8 mouse cellular contexts compared by ENCODE assay signal in the genomic region with DNA sequence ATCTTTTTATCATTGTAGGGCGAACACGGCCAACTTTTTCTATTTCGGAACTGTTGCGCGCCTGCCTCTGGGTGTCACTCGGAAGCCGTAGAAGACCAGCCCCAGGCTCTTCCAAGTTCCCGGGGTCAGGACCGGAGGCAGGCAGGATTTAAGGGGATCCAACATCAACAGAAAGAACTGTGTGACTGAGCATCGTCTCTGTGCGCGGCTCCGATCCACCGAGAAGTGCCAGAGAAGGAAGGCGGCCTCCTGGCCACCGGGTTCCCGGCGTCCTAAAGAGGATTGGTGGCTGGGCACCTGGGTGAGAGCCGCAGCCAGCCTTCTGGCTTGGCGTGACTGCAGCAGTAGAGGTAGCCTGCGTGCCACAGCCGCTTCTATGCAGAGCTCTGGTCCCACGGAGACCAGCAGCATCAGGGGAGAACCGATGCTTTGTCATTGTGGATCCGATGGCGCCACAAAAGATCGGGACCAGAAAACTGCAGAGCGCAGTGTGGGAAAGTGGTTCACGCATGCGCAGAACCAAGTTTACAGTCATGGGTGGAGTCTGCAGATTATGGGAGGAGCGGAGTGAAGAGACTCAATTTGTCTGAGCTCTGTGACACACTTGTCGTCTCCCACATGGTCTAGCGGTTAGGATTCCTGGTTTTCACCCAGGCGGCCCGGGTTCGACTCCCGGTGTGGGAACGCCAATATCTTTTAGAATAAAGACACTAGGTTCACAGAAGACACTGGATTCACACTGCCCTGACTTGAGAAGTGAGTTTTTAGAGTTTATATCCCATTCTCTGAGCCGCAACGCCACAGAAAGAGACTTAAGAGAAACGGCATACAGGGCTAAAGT. TPM values are rescaled to one million over a fixed set of nuclear protein-coding genes. Genes with fewer than 3 reads are reported as not detected.
DNase-seq lines count a peak whose midpoint lies in the region; ATAC-seq lines count a peak whose summit lies in the region.

No protein-coding gene starts in this region.

- under 1% methylated on average over 41 of the region's 41 CpGs for WGBS in hindbrain, embryonic 16.5 days
- WGBS in macrophage (ENCODE audit: missing documents), result under 1% methylated on average over 41 of the region's 41 CpGs

- H3K27me3 ChIP-seq in hindbrain, embryonic 16.5 days (replicated peaks; ENCODE audit: control insufficient read depth, insufficient read depth, low read length), result no peaks in the 10 kb centered on the region

- H3K9ac ChIP-seq in hindbrain, embryonic 16.5 days (ENCODE audit: low read depth, low read length), result peak overlapping the region; percentile 87

- DNase-seq in WW6 (ENCODE audit: low read depth, low spot score), result peak; percentile 91
- DNase-seq in cerebellum, postnatal 4 days (ENCODE audit: low spot score in 2 of 2), result peak; percentile 88 to 95
- DNase-seq in gastrocnemius, adult 18-20 months (ENCODE audit: low spot score), result peak; percentile 97
- DNase-seq in left cerebral cortex, adult 18-20 months (ENCODE audit: low spot score in 2 of 2), result peak; percentile 98
- peak; percentile 96 for DNase-seq in right cerebral cortex, adult 18-20 months
- DNase-seq in urinary bladder, postnatal 10 days (ENCODE audit: low spot score), result peak; percentile 79

- H3K9me3 ChIP-seq in hindbrain, embryonic 16.5 days (ENCODE audit: control insufficient read depth, low read length), result no peaks in the 10 kb centered on the region

- peak overlapping the region; percentile 72 for H3K4me2 ChIP-seq in hindbrain, embryonic 16.5 days (ENCODE audit: low read length)

- no peaks in the 10 kb centered on the region for H3K36me3 ChIP-seq in hindbrain, embryonic 16.5 days (ENCODE audit: control insufficient read depth, insufficient read depth, low read length)
- no peaks in the 10 kb centered on the region for H3K36me3 ChIP-seq in macrophage (ENCODE audit: inconsistent target)

- H3K4me3 ChIP-seq in hindbrain, embryonic 16.5 days (ENCODE audit: low read length), result peak overlapping the region; percentile 82
- H3K4me3 ChIP-seq in macrophage (ENCODE audit: inconsistent target), result peak overlapping the region; percentile 74

- peak overlapping the region; percentile 98 for H3K27ac ChIP-seq in hindbrain, embryonic 16.5 days (ENCODE audit: low read depth, low read length)
- H3K27ac ChIP-seq in macrophage, result peak overlapping the region; percentile 46

- peaks cover 3% of the 10 kb centered on the region; the same call in 1 of the 2 replicates for H3K4me1 ChIP-seq in hindbrain, embryonic 16.5 days (ENCODE audit: control insufficient read depth, insufficient read depth, low read depth, low read length)

- H3K79me2 ChIP-seq in macrophage (ENCODE audit: inconsistent target), result no peaks in the 10 kb centered on the region

- peak; percentile 95 for ATAC-seq in hindbrain, embryonic 16.5 days

RNA-seq across cellular contexts. Expression of a gene that starts 41.7 kb away (rescaled TPM):
- 1 to 10 TPM; 3.2 to 3.8 TPM for total RNA-seq in gastrocnemius, adult 18-20 months (2021)
- 12.4 and 13.2 TPM in 2 replicates for polyA plus RNA-seq in hindbrain, embryonic 16.5 days (2015; fragmentation: Nextera tagmentation; extraction: Ambion mirVana)
- total RNA-seq in left cerebral cortex, adult 18-20 months (2021), result 1 to 10 TPM; 8.1 to 9.2 TPM
- total RNA-seq in macrophage (2018; cell fraction: chromatin; rRNA removed), result 10 to 100 TPM in 14 of 26 experiments, 1 to 10 TPM in 12; 5.1 to 16.7 (median 10.5) TPM
- 1 to 10 TPM; 4.8 to 9.1 (median 7.1) TPM for total RNA-seq in macrophage (2018; cell fraction: cytosol; rRNA removed)
- total RNA-seq in macrophage (2018; cell fraction: nucleus; rRNA removed), result 10 to 100 TPM in 8 of 26 experiments, 1 to 10 TPM in 18; 5.0 to 17.9 (median 7.0) TPM
- polyA plus RNA-seq in macrophage (2018), result 6.6 to 10.7 TPM (median 10.0 TPM) in 3 replicates

RNA-seq across cellular contexts. Expression of a gene that starts 41.8 kb away (rescaled TPM):
- total RNA-seq in gastrocnemius, adult 18-20 months (2021), result 1 to 10 TPM; 6.1 to 6.5 TPM
- 9.6 and 12.4 TPM in 2 replicates for polyA plus RNA-seq in hindbrain, embryonic 16.5 days (2015; fragmentation: Nextera tagmentation; extraction: Ambion mirVana)
- total RNA-seq in left cerebral cortex, adult 18-20 months (2021), result 10 to 100 TPM; 23.4 to 23.9 TPM
- total RNA-seq in macrophage (2018; cell fraction: chromatin; rRNA removed), result 10 to 100 TPM; 10.8 to 36.1 (median 19.3) TPM
- 10 to 100 TPM; 20.0 to 32.9 (median 24.9) TPM for total RNA-seq in macrophage (2018; cell fraction: cytosol; rRNA removed)
- 10 to 100 TPM; 13.7 to 42.3 (median 21.5) TPM for total RNA-seq in macrophage (2018; cell fraction: nucleus; rRNA removed)
- 20.1 to 30.2 TPM (median 26.0 TPM) in 3 replicates for polyA plus RNA-seq in macrophage (2018)

Comparison
In these comparisons a context has a peak if more than half of its experiments do, and no peak if none do; other contexts are left out.
1. Peak in every context shown above with its lines: DNase-seq, ATAC-seq, H3K4me3 ChIP-seq and H3K27ac ChIP-seq.